Mouse (Mus musculus) stomach, adult 2 months (tissue): ENCODE measurements around the gene Gm11037. TPM values are rescaled to one million over a fixed set of nuclear protein-coding genes. Genes with fewer than 3 reads are reported as not detected.

ENCODE experiments used
- polyA plus RNA-seq: library from polyadenylated mRNA; depleted of rRNA; stranded (reverse); fragments of >200 nt; gene quantifications from 2 replicates; pipeline ENCODE4 v1.2.3, GENCODE M21; 2012; rRNA removed

Gene Gm11037
- polyA plus RNA-seq: not detected in 2 replicates

DNA sequence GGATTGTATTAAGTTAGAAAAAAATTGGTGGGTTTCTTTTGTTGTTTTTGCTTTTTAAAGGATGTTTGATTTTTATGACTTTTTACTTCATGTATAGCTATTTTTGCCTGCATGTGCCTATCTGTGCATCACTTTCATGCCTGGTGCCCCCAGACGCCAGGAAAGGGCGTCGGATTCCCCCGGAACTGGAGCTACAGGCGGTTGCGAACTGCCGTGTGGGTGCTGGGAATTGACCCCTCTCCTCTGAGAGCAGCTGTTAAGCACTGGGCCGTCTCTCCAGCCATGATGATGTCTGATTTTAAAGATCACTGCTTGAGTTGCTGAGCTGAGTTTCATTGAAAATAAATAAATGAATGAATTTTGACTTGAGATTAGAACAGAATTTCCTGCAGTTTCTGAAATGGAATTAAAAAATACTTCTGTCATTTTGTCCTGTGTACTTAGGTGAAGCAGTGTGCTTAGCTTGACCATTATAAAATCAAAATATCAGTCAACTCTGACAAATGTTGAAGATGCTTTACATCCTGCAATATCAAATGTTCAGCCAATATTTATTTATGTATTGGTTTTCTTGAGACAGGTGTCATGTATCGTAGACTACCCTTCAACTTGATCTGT lies at the start of gene Gm11037:
Gm11037 (plus strand) TSS at position 568 of the 618 bp plus-strand sequence.

DNA sequence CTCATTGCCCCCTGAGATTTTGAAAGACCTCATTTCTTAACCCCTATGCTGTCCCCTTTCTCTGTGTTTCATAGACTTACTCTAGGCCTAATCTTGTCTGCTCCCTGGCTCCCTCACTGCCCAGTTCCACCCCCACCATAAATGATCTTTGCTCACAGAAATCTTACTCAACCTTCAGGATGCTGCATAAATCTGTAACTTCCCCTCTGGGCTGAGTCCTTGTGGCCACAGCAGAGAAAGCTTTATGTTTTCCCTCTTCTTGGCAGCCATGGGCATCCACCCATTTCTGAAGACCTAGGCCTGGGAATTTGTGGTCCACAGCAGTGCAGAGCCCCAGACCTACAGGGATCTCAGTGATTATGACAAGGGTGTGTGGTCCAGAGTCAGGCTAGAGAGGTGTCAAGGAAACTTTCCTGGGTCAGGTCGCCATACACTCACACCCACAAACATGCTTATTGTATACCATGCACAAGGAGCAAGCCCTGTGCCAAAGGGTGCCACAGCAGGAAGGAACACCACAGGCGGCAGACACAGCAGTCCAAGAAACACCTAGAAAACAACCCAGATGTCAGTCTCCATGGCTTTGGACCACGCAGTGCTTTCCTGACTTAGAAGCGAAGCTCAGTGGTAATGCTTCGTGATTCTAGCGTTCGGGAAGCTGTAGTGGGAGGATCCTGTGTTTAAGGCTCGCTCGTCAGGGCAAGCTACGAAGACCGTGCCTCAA lies 46.5 kb upstream of the Gm11037 start, which contains the start of gene Siglec1:
Siglec1 (minus strand) TSS at position 99 of the 724 bp plus-strand sequence.

DNA sequence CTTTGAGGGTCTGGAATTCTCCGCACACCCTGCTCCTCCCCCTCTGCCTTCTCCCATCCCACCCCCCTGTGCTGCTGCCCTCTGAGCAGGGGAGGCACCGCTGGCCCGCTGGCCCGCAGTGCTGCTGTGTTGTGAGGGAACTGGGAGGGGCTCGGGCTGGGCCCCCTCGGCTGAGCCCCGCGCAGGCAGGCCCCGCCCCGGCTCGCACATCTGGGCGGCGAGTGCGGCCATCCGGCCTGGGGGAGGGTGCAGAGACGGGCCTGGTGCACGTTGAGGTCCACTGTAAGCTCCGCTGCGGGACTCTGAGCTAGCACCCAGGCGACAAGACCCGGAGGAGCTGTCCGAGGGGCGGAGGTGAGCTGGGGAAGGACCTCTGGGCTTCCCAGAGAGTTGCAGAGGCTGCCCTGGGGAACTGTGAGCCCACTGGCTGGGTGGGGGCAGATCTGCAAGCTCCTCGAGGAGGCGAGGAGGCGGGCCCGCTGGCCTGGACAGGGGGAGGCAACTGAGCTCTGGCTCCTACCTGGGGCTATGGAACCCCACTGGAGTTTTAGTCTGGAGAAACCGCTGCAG lies 6.1 kb upstream of the Gm11037 start, which contains the start of gene Hspa12b:
Hspa12b (plus strand) TSS at position 120 of the 570 bp plus-strand sequence.

DNA sequence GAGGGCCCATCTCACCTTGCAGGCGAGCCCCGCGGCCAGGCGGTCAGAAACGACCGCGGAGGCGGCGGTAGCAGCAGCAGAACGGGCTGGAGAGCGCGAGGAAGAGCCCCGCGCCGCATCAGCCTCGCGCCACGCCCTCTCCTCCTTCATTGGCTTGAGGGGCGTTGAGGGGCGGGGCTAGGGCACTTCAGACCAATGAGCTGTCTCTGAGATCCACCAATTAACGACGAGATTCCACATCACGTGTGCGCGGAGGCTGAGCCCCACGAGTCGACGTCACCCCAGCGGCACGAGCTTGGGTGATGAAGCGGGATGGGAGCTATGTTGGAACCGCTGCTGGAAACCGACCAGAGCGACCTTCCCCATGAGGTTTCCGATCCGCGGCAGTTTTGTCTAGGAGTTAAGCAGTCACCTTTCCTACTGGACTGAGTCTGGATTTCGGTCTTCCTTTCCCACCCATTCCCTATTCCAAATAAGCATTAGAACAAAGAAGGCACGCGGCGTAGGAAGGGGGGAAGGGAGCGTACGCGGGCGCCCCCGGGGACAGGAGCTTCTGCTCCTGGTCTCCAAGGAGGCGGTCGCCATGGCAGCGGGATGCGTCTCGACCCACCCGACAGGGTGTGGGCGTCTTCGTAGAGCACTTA lies 26.8 kb downstream of the Gm11037 start, which contains the start of gene 1700037H04Rik:
1700037H04Rik (minus strand) TSS at position 144 of the 644 bp plus-strand sequence.

DNA sequence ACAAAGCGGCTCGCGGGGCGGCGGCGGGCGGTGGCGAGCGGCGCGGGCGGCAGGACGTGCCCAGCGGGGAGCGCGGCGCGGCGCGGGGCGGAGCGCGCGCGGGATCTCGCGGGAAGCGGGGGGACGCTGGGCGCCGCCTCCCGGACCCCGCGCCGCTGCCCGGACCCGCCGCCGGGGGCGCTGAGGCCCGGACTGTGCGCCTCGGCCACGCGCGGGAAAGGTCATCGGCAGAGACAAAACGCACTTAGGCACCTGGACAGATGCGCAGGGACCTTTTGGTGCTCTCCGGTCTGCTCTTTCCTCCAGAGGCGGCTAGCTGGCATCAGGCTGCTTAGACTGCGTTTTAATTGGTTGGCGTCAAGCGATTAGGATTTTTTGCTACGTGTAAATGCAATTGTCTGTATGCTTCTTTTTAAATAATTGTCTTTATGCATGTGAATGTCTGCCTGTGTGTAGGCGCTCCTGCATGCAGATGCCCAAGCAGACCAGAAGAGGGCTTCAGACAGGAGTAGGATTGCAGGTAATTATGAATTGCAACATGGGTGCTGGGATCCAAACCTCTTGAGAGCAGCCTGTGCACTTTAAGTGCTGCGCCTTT lies 46.8 kb downstream of the Gm11037 start, which contains the start of gene Cenpb:
Cenpb (minus strand) TSS at position 78 of the 598 bp plus-strand sequence.

Other genes starting within 250 kb of the Gm11037 start
- 11.9 and 12.3 TPM in 2 replicates for gene 4930402H24Rik, start 227.1 kb upstream of the Gm11037 start, polyA plus RNA-seq
- 2.2 and 3.9 TPM in 2 replicates for gene Atrn, start 227.0 kb upstream of the Gm11037 start, polyA plus RNA-seq
- gene Gfra4, start 90.4 kb upstream of the Gm11037 start, polyA plus RNA-seq: 30.7 and 65.3 TPM in 2 replicates
- 35.6 and 43.1 TPM in 2 replicates for gene Adam33, start 69.7 kb upstream of the Gm11037 start, polyA plus RNA-seq
- gene Siglec1, start 46.7 kb upstream of the Gm11037 start, polyA plus RNA-seq: 1.8 and 2.0 TPM in 2 replicates
- gene Hspa12b, start 6.2 kb upstream of the Gm11037 start, polyA plus RNA-seq: 4.9 and 6.4 TPM in 2 replicates
- gene 1700037H04Rik, start 26.6 kb downstream of the Gm11037 start, polyA plus RNA-seq: 37.6 and 53.3 TPM in 2 replicates
- 66.5 and 82.0 TPM in 2 replicates for gene Cenpb, start 46.6 kb downstream of the Gm11037 start, polyA plus RNA-seq
- gene Cdc25b, start 53.5 kb downstream of the Gm11037 start, polyA plus RNA-seq: 18.2 and 22.2 TPM in 2 replicates
- gene Spef1, start 53.8 kb downstream of the Gm11037 start, polyA plus RNA-seq: 6.9 and 10.8 TPM in 2 replicates
- gene Ap5s1, start 73.6 kb downstream of the Gm11037 start, polyA plus RNA-seq: 25.0 and 38.9 TPM in 2 replicates
- 41.1 and 45.9 TPM in 2 replicates for gene Mavs, start 100.6 kb downstream of the Gm11037 start, polyA plus RNA-seq
- gene Pank2, start 129.0 kb downstream of the Gm11037 start, polyA plus RNA-seq: 2.9 and 4.1 TPM in 2 replicates
- gene Rnf24, start 219.4 kb downstream of the Gm11037 start, polyA plus RNA-seq: 0.39 and 0.81 TPM in 2 replicates